Mouse (Mus musculus): ENCODE data around the gene Dpp6. TPM values are rescaled to one million over a fixed set of nuclear protein-coding genes. Genes with fewer than 3 reads are reported as not detected.

The Dpp6 gene
- polyA plus RNA-seq, 1 experiment: 0.64 TPM

GRCm38 (mm10) chr5:26941471-26941870, 124.5 kb downstream of the Dpp6 start:
- 78% methylated on average over 5 of the region's 5 CpGs for WGBS
- no peak for DNase-seq (ENCODE audit: low read depth, low spot score)

DNA sequence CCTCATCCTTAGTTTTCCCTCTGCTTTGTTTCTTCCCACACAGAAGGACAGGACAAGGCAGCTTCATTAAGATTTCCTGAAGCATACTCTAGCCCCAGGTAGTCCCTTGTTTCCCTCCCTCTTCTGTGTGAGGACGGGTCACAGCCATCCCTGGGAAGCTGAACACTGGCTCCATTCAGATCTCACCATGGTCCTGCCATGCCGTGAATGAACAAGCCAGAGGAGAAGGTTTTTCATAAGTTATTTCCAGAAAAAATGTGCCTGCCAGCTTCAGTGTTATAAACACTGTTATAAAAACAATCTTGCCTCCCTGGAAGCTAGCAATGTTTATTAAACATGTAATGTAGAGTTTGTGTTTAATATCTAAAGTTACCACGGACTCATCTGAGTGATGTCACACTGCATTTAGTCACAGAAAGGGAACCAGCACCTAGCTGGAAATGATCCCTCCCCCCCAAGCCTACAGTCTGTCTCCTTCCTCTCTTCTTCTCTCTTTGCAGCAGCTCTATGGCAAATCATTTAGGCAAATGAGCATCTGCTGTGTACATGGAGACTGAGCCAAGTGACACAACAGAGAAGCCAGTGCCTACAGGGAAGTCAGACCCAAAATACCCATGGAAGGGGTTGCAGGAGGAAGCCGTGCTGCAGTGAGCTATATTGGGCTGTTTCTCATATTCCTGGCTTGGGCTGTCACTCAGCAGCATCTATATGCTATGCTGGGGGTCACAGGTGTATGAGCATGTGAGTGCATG, 128.3 kb downstream of the Dpp6 start:
- WGBS: 57% methylated on average over 4 of the region's 4 CpGs
- no peak for DNase-seq (ENCODE audit: low read depth, low spot score)

DNA sequence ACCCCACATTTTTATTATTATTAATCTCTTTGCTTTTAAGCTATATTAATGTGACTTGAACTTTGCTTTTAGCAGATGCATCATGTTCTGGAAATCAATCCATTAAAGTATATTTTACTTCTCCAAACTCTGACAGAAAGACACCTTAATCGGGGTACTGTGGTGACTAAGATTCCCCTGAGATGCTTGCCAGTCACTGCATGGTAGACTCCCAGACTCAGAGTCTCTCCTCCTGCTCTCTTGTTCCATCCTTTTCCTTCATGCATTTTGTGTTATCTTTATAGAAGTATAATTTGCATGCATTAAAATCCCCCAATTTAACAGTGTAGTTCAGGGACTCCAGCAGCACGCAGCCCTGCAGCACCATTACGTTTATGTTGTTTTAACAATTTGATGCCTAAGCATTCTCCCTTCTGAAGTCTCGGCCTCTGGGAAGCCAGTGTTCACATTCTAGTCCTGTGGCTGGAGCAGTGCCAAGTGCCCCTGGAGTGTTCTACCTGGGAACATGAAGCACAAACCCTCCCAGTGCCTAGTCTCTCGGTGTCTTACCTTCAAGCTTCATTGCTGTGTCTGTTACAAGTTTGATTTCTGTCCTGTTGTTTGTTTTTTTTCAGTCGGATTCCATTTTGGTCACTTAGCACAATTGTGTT, 153.1 kb downstream of the Dpp6 start:
- no peak for DNase-seq (ENCODE audit: low read depth, low spot score)
- 58% methylated on average over 6 of the region's 6 CpGs for WGBS

DNA sequence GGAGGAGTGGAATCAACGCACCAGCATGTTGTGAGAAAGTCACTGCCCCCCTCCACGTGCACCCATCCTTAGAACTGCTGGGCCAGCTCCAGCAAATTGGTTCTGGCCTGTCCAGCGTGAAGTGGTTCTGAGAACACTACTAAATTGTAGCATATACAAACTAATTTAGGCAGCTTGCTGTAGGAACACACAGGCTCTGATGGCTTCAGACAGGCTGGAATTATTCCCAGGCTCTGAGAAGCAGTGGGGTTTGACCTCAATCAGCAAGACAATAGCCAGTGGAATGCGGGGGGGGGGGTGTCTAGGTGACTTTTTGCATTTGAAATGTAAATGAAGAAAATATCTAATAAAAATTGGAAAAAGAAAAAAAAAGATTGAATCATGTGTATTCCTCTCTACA, 156.2 kb downstream of the Dpp6 start:
- DNase-seq (ENCODE audit: low read depth, low spot score): no peak
- WGBS: 42% methylated on average over 4 of the region's 4 CpGs

- 77% methylated on average over 1 of the region's 1 CpGs for WGBS
- no peak for DNase-seq (ENCODE audit: low read depth, low spot score)
These were observed 162.3 kb downstream of the Dpp6 start for GRCm38 (mm10) chr5:26979348-26979747.

GRCm38 (mm10) chr5:26979755-26980154, 162.8 kb downstream of the Dpp6 start:
- WGBS: 58% methylated on average over 3 of the region's 3 CpGs
- DNase-seq (ENCODE audit: low read depth, low spot score): no peak

DNA sequence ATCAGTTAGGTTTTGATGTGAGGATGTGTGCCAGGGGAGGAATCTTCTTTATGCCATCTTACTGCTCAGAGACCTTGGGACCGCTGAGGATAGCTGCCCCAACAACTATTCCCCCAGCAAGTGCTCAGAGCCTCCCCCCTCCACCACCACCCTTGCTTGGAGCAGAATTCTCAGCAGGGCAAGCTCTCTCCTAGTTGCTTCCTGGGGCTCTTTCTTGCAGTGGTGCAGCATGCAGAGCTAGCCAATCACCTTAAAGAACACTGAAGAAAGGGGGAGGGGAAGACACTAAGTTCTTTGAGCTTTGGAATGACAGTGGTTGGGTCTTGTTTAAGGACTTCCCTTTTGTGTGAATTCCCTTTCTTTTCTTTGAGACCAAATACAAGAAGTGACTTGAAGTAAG, 168.1 kb downstream of the Dpp6 start:
- no peak for DNase-seq (ENCODE audit: low read depth, low spot score)
- 29% methylated on average over 1 of the region's 1 CpGs for WGBS

DNA sequence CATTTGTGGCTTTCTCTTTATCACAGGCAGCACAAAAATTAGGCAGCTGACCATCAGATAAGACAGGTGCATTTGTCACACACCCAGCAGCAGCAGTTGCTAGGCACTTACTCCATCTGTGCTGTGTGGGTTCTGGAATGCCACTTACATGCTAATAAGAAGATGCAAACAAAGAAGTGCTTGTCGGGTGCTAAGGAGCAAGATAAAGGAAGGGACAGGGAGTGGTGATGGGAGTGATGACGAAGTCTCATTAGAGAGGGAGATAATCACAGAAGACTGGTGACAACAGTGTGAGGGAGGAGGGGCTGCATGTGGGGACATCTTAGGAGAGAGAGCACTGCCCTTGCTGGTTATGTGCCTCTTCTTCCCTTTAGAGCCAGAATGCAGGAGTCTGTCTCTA, 174.6 kb downstream of the Dpp6 start:
- 17% methylated on average over 2 of the region's 2 CpGs for WGBS
- no peak for DNase-seq (ENCODE audit: low read depth, low spot score)

DNA sequence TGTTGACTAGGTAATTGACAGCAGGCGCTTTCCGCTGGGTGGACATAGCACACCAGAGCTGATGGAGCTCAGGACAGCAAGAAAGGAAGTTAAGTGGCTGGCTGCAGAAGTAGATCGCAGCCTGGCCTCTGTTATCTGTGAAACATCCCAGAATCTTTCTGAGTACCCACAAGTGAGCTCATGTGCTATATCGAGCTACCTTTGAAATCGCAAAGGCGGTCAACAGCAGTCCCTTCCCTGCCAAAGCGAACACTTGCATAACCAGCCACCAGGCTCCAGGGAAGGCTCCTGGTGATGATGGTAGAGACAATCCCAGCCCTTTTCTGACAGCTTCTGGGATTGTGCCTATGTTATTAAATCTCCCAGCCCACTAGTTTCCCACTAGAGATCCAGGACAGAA, 186.5 kb downstream of the Dpp6 start:
- 93% methylated on average over 7 of the region's 7 CpGs for WGBS
- DNase-seq (ENCODE audit: low read depth, low spot score): no peak

- no peak for DNase-seq (ENCODE audit: low read depth, low spot score)
These were observed 192.2 kb downstream of the Dpp6 start for GRCm38 (mm10) chr5:27009157-27009556.

DNA sequence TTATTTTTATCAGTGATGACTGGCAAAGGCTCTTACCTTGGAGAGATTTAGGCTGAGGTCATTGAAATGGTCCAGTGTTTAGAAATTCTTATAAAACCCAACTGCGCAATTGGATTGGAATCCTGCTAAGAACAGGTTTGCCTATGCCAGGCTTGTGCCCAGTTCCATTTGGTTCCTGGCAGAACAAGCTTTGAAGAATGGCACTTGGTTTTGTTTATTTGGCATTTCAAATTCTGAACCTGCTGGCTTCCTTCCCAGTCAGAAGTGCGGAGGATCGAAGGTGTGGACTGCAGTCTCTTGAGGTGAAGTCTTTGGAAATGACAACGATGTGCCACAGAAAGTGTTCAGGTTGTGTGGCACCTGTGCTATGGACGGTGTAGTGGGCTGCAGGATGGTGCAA, 193.6 kb downstream of the Dpp6 start:
- WGBS: 77% methylated on average over 5 of the region's 5 CpGs
- no peak for DNase-seq (ENCODE audit: low read depth, low spot score)

DNA sequence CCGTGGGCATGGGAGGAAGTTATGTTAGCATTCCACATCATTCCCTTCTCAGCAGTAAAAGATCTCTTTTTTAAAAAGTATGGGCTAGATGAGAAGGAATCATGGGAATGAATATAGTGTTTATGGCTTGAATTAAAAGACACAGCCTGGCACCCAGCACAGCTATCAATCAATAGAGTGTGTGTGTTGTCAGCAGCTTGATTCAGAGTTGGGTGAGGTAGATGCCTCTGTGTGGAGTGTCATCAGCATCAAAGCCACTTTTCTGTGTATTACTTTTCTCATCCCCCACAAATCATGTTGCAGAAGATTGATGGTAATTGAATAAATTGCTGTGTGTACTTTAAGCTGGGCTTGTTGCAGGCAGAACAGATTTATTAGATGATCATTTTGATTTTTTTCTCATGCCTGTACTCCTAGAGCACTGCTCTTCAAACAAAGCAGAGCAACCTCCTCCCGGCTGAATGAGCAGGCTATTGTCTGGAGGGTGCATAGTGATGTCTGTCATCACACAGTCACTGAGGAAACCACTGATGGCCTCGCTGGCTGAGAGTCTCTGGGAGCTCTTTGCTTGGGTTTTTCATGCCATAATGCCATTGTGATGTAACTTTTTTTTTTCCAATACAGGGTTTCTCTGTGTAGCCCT, 201.4 kb downstream of the Dpp6 start:
- 49% methylated on average over 3 of the region's 3 CpGs for WGBS
- DNase-seq (ENCODE audit: low read depth, low spot score): no peak

DNA sequence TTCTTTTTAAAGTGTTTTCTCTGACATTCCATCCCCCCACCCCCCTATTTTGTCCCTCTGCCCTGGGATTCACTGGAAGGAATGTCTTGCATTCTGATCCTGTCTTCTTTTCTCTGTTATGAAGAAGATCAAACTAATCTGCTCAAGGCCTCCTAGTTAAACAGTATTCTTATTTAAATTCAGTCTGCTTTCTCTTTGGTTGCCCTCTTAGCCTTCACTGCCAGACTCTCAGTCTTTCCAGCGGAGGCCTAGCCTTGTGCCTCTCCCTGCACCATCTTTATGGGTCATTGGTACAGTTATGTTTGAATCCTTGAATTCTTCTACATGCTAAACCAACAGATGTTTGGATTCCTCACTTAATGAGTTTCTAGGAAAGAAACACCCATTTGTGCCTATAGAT, 211.6 kb downstream of the Dpp6 start:
- 83% methylated on average over 1 of the region's 1 CpGs for WGBS
- DNase-seq (ENCODE audit: low read depth, low spot score): no peak

GRCm38 (mm10) chr5:27029784-27030183, 212.8 kb downstream of the Dpp6 start:
- DNase-seq (ENCODE audit: low read depth, low spot score): no peak
- WGBS: 13% methylated on average over 5 of the region's 5 CpGs

DNA sequence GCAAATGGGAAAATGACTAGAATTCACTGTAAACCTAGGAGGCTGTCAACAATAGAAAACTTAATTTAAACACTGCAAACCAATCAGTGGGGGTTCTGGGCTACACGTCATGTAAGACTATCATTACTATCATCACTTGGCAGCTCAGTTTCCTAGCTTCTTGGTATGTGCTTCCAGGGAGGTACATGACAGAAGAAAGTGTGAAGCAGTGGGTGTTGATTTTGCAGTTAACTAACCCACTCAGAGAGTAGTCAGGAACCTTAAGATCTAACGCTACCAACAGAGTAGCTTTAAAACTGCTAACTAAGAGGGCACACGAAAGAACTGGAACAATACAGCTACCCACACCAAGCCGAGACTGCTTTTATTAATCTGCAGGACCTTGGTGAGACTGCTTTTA, 217.9 kb downstream of the Dpp6 start:
- no peak for DNase-seq (ENCODE audit: low read depth, low spot score)
- 62% methylated on average over 4 of the region's 4 CpGs for WGBS

DNA sequence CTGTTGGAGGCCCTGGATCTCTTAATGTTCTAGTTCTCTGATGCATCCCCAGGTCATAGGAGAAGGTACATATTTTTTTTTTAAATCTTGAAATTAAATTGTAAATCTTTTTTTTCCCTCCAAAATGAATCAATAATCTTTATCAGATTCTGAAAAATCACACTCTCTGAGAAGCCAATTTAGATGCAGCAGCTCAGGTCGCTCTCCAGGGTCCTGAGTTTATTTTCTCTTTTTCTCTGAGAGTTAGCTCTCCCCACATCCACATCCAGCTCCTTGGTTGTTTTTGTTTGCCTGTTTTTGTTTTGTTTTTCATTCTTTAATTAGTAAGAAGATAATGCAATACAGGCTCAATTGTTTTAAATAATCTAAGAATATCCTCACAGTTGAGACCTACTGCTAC, 218.3 kb downstream of the Dpp6 start:
- 25% methylated on average over 1 of the region's 1 CpGs for WGBS
- DNase-seq (ENCODE audit: low read depth, low spot score): no peak

- WGBS: 18% methylated on average over 2 of the region's 2 CpGs
- DNase-seq (ENCODE audit: low read depth, low spot score): no peak
These were observed 218.9 kb downstream of the Dpp6 start for GRCm38 (mm10) chr5:27035891-27036290.

DNA sequence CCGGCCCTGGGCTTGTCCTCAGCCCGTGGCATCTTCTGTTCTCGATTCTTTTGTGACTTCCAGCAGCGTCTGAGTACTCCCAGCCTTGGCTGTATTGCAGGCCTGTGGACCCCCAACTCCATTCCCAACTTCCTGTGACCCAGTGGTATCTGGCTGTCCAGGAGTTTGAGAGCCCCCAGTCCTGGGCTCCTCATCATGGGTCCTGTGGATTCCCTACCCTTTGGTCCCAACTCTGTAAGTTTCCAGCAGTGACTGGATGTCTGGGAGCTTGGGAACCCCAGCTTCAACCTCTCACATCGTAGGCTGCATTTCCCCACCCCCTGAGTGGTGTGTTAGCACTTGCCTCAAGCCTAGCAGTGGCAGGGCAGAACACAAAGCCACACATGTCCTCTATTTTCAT, 220.8 kb downstream of the Dpp6 start:
- WGBS: 54% methylated on average over 5 of the region's 5 CpGs
- no peak for DNase-seq (ENCODE audit: low read depth, low spot score)

DNA sequence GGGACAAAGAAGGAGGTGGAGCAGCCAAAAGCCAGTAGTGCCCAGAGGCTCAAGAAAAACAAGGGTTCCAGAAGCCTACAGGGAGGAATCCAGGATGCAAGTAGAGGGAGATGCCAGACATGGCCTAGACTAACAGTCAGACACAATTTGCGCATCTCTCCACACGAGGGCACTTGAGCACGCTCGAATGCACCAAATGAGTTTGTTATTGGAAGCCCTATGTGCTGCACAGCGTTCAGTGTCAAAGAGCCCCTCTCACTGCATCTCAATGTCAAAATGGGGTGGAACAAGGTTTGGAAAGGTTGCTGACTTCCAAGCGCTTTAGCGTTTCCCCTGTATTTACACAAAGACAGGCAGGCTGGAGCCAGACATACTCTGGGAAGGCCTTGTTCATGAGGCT, 231.2 kb downstream of the Dpp6 start:
- no peak for DNase-seq (ENCODE audit: low read depth, low spot score)
- 27% methylated on average over 7 of the region's 7 CpGs for WGBS

DNA sequence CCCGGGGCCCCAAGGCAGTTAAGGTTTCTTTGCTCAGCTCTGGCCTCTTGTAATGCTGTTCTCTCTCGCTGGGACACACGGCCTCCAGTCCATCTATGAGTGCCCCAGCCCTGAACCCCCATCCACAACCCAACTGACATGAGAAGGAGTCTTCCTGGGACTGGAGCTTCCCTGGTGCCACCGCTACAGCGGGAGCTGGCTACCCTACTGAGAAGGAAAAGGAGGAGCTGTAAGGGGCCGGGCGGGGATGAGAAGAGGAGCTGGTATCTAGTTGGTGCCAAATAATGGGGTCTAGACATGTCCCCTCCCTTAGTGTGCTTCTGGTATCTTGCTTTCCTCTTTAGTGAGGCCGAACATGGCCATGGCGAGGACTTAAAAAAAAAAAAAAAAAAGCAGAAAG, 231.9 kb downstream of the Dpp6 start:
- 9% methylated on average over 9 of the region's 9 CpGs for WGBS

More for the DNA sequence above, 231.9 kb downstream of the Dpp6 start:
- DNase-seq (ENCODE audit: low read depth, low spot score): no peak

All from large intestine, adult 2 months (tissue).